Mouse (Mus musculus) stomach, embryonic 16.5 days (tissue): ENCODE results near the gene Sorcs3. TPM values are rescaled to one million over a fixed set of nuclear protein-coding genes. Genes with fewer than 3 reads are reported as not detected.

Experiments used
- ATAC-seq: fragments of 200-750 bp; cut with Nextera tagmentation; 2 replicates; pipeline ENCODE4 v1.8.0; 2017; ENCODE audit warnings: moderate number of reproducible peaks, moderate TSS enrichment; ENCODE audit not compliant: insufficient read depth, low FRiP score
- H3K27ac ChIP-seq: fragments of 300-500 bp; sonication (generic); 2 replicates; pipeline ENCODE4 v1.5.1; 2014; ENCODE audit warnings: low read length
- H3K27me3 ChIP-seq: fragments of 300-500 bp; sonication (generic); 2 replicates; pipeline ENCODE4 v1.6.1; 2014; ENCODE audit warnings: low read length, control low read depth, mixed read lengths; ENCODE audit not compliant: control insufficient read depth, insufficient read depth
- H3K36me3 ChIP-seq: fragments of 300-500 bp; sonication (generic); 2 replicates; pipeline ENCODE4 v1.6.1; 2014; ENCODE audit warnings: low read length; ENCODE audit not compliant: control insufficient read depth, insufficient read depth
- H3K4me1 ChIP-seq: fragments of 300-500 bp; sonication (generic); 2 replicates; pipeline ENCODE4 v1.6.1; 2014; ENCODE audit warnings: low read length, control low read depth, mixed read lengths; ENCODE audit not compliant: control insufficient read depth, insufficient read depth
- H3K4me2 ChIP-seq: fragments of 300-500 bp; sonication (generic); 2 replicates; pipeline ENCODE4 v1.6.1; 2014; ENCODE audit warnings: low read depth, low read length, mixed read lengths
- H3K4me3 ChIP-seq: fragments of 300-500 bp; sonication (generic); replicated peaks from 2 replicates; pipeline ENCODE4 v1.5.1; 2014; ENCODE audit warnings: mild to moderate bottlenecking, low read length
- H3K9ac ChIP-seq: fragments of 300-500 bp; sonication (generic); 2 replicates; pipeline ENCODE4 v1.6.1; 2014; ENCODE audit warnings: low read length
- H3K9me3 ChIP-seq: fragments of 300-500 bp; sonication (generic); replicated peaks from 2 replicates; pipeline ENCODE4 v1.6.1; 2016; ENCODE audit warnings: low read length, control low read depth; ENCODE audit not compliant: control insufficient read depth
- WGBS: fragments of 180-500 bp; shearing (Covaris S2); extraction: QIAGEN DNeasy Blood & Tissue Kit; methylation state at CpG from one replicate; pipeline ENCODE4 v1.1.7; 2014; 5-methylcytosine and 5-hydroxymethylcytosine counted together
- polyA plus RNA-seq: library from polyadenylated mRNA; unstranded; fragments of >200 nt; fragmentation: Nextera tagmentation; extraction: Ambion mirVana; gene quantifications from 2 replicates; pipeline ENCODE4 v1.2.1, GENCODE M21; 2015

Sorcs3 gene
- polyA plus RNA-seq, 1 experiment from 2014 or later, result 0.81 TPM

DNA sequence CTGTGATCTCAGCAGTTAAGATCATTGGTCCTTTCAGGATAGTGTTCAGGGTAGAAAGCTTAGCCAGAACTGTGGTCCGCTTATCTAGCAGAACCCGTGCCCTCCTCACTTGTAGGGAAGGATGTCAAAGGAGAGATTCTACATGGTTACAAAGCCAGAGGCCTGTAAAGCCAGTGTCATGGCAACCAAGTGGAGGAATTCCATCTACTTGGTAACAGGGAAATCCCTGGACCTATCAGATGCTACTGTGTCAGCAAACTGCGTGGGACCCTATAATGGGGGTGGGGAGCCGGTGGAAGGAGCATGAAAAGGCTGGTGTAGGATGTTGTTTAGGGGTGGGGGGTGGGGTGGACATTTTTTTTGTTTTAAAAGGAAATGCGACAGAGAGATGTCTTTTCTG, 57.9 kb downstream of the Sorcs3 start:
- H3K4me1 ChIP-seq, result no peaks in the 10 kb centered on the region
- ATAC-seq, result no peak
- no peak overlapping the region for H3K4me3 ChIP-seq
- no peaks in the 10 kb centered on the region for H3K36me3 ChIP-seq
- H3K27me3 ChIP-seq, result no peaks in the 10 kb centered on the region
- no peaks in the 10 kb centered on the region for H3K9me3 ChIP-seq
- no peak overlapping the region for H3K27ac ChIP-seq
- no peak overlapping the region for H3K4me2 ChIP-seq
- no peak overlapping the region for H3K9ac ChIP-seq
- WGBS, result 81% methylated on average over 5 of the region's 5 CpGs

DNA sequence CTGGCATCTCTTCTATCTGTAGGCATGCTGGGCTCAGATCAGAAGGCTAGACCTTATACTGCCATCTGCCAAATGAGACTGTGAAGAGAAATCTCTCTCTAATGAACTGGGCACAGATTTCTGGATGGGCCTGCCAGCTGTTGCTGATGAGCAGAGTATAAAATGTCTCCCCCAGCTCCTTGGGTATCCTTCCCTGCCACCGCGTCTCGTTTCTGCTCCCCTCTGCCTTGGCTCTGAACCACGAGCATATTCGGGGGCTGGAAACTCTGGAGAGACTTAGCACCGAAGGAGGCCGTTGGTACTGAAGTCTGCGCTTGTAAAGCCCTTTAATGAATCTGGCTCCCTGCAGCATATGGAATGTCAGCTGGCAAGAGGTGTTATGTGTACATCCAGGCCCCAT, 74.4 kb downstream of the Sorcs3 start:
- ATAC-seq, result no peak
- no peaks in the 10 kb centered on the region for H3K9me3 ChIP-seq
- H3K4me3 ChIP-seq, result no peak overlapping the region
- no peak overlapping the region for H3K27ac ChIP-seq
- no peaks in the 10 kb centered on the region for H3K4me1 ChIP-seq
- no peak overlapping the region for H3K9ac ChIP-seq
- no peaks in the 10 kb centered on the region for H3K27me3 ChIP-seq
- WGBS, result 70% methylated on average over 8 of the region's 8 CpGs
- H3K36me3 ChIP-seq, result no peaks in the 10 kb centered on the region
- H3K4me2 ChIP-seq, result no peak overlapping the region

DNA sequence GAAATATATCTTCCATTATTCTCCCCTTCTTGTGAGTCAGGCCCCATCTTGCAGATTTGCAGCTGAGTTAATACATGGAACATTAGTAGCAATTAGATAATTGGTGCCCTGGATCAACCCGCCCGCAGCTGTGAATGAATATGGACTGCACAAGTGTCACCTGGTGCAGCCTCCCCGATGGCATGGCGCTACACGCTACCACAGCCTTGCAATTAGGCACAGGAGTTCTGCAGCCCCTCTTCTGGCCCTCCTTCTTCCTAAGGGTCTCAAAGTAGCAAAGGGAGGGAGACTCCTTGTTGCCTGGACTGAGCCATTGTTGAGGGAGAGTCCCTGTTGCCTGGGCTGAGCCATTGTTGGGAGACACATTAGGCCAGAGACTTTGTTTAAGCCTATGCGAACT, 76.4 kb downstream of the Sorcs3 start:
- H3K9ac ChIP-seq, result no peak overlapping the region
- no peak overlapping the region for H3K4me2 ChIP-seq
- H3K27me3 ChIP-seq, result no peaks in the 10 kb centered on the region
- ATAC-seq, result no peak
- no peaks in the 10 kb centered on the region for H3K4me1 ChIP-seq
- no peak overlapping the region for H3K4me3 ChIP-seq
- no peaks in the 10 kb centered on the region for H3K9me3 ChIP-seq
- WGBS, result 81% methylated on average over 6 of the region's 6 CpGs
- no peaks in the 10 kb centered on the region for H3K36me3 ChIP-seq
- no peak overlapping the region for H3K27ac ChIP-seq

DNA sequence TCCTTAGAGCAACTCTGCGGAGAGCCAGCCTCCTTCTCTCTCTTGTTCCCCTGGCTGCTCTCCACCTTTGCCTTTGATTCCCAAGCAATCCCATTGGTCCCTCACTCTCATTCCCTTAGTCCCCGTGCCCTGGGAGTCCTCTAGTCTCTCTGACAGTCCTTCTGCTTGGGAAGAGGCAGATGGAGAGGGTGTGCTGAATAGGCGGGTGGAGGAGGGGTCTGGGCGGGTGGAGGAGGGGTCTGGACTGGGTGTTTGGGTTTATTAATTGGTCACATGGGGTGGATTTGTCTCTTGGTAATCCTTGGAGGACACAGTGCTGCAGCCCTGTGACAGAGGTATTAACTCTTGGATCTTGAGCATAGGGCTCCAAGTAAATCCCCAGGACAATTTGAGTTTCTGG, 77.4 kb downstream of the Sorcs3 start:
- Histone ChIP-seq H3K27me3 (no peaks in the 10 kb centered on the region), H3K27ac (no peak overlapping the region), H3K4me3 (no peak overlapping the region), H3K4me1 (no peaks in the 10 kb centered on the region), H3K9me3 (no peaks in the 10 kb centered on the region), H3K36me3 (no peaks in the 10 kb centered on the region), H3K4me2 (no peak overlapping the region), H3K9ac (no peak overlapping the region)
- no peak for ATAC-seq
- WGBS, result 37% methylated on average over 4 of the region's 4 CpGs

DNA sequence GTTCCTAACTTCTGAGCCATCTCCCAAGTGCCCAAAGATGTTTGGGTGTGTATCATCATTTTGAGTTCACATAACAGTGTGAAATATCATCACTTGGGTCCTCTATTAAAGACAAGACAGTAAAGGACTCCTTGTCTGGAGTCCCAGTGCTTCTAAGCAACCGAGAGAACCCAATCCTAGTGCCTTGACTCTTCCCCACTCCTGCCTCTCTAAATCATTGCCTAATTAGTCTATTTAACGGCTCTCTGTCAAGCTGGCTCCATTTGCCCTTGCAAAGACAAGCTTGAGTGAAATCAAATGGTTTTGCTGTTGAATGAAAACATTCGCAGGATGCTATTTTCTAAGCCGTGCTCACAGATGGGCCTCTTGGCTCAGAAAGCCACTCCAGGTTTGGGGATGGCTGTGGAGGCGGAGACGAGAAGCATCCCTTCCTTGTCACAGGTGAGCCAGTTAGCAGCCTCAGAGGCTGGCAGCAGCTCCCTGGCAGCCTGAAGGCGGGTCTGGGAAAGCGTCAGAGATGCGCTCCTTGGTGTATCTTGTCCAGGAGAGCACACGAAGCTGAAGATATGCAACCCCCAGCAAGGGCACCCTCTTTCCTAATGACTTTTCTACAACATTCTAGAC, 79.9 kb downstream of the Sorcs3 start:
- H3K27me3 ChIP-seq, result no peaks in the 10 kb centered on the region
- no peak overlapping the region for H3K27ac ChIP-seq
- no peaks in the 10 kb centered on the region for H3K36me3 ChIP-seq
- 67% methylated on average over 10 of the region's 10 CpGs for WGBS
- no peak overlapping the region for H3K4me2 ChIP-seq
- no peak for ATAC-seq
- no peaks in the 10 kb centered on the region for H3K9me3 ChIP-seq
- H3K4me1 ChIP-seq, result no peaks in the 10 kb centered on the region
- H3K9ac ChIP-seq, result no peak overlapping the region
- no peak overlapping the region for H3K4me3 ChIP-seq

DNA sequence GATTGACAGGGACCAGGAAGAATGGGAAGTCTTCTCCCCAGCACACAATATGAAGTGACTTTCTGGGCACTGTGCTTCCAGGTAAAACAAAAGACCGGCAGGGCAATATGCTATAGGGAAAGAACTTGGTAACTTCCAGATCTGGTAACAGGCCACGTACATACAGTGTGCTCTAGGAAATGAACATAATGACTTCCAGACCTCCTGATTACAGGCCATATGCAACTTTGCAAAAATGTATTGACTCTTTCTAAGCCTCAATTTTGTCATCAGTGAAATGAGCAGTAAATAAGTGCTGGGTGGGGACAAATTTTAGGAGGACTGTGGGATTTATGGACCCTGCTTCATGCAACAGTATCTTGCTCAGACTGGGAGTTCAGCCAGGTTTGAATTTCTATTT, 88.4 kb downstream of the Sorcs3 start:
- Histone ChIP-seq H3K27ac (no peak overlapping the region), H3K9me3 (no peaks in the 10 kb centered on the region), H3K4me2 (no peak overlapping the region), H3K36me3 (no peaks in the 10 kb centered on the region), H3K4me1 (no peaks in the 10 kb centered on the region), H3K27me3 (no peaks in the 10 kb centered on the region), H3K4me3 (no peak overlapping the region), H3K9ac (no peak overlapping the region)
- WGBS, result 79% methylated on average over 2 of the region's 2 CpGs
- no peak for ATAC-seq

DNA sequence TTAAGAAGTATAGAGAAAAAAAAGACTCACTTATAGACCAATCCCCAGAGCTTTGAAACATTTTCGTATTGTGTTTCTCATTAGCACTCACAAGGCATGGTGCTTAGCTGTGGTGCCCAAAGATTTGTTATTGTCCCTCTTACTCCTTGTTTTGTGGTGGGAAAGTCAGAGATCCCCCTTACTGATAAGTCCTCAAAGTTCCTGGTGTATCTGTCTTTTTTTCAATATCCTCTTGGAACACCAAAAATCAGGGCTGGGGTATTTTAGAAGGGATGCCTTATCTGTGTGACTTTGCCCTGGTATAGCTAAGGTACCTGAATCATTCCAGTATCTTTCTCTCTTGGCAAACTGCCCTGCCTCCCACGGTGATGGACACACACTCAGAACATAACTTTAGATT, 92.6 kb downstream of the Sorcs3 start:
- H3K36me3 ChIP-seq, result no peaks in the 10 kb centered on the region
- H3K4me2 ChIP-seq, result no peak overlapping the region
- 85% methylated on average over 2 of the region's 2 CpGs for WGBS
- H3K27ac ChIP-seq, result no peak overlapping the region
- H3K4me1 ChIP-seq, result no peaks in the 10 kb centered on the region
- H3K4me3 ChIP-seq, result no peak overlapping the region
- no peaks in the 10 kb centered on the region for H3K27me3 ChIP-seq
- no peak for ATAC-seq
- H3K9me3 ChIP-seq, result no peaks in the 10 kb centered on the region
- H3K9ac ChIP-seq, result no peak overlapping the region

DNA sequence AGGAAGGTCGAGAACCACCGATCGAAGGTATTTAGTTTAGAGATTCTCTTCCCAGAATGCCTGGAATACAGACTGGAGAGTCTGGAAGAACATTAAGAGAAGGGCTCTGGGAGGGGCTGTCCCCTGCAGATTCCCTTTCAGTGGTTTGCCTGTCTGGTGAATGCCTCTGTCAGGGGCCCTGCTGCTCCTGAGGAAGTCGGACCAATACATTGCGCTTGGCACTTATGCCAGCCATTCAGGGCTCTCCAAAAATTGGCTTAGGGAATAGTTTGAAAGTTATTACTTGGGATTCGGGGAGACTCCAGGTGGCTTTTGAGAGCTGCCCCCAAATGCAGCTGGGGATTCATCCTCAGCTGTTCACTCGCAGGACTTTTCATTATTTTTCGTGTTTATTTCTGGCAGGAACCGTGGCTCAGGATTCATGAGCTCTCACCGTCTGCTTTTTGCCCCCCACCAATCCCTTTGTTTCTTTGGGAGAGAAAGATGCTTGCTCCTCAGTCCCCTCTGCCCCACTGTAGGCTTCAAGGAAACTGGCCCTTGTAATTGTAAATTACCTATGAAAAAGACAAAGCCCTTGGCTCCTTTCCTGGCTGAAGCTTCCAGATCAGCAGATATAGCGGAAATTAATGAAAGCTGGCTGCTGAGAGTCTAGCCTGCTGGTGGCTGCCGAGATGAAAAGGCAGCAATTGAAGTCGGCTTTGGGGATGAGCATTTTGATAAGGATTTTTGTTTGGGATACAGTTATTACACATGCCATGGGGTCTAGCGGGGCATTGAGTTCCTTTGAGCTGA, 94.8 kb downstream of the Sorcs3 start:
- Histone ChIP-seq H3K4me1 (no peaks in the 10 kb centered on the region), H3K9me3 (no peaks in the 10 kb centered on the region), H3K4me3 (no peak overlapping the region), H3K9ac (no peak overlapping the region), H3K4me2 (no peak overlapping the region), H3K27me3 (no peaks in the 10 kb centered on the region), H3K36me3 (no peaks in the 10 kb centered on the region), H3K27ac (no peak overlapping the region)
- no peak for ATAC-seq
- WGBS, result 53% methylated on average over 14 of the region's 14 CpGs

DNA sequence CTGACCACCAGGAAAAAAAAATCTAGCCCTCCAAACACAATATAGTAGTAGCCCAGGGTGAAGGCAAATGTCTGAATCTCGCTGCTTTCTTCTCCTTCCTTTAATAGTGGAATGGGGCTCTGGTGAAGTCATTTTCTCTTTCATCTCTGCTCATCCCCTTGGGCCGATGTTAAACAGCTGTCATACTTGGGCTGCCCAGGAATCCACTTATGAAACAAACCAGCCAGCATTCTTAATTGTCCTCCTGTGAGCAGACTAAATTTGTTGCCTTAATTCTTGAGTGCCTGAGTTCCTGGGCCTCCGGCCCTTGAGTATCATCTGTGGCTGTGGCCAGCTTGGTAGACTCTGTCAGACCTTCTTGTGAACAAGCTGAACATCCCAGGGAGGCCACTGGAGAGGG, 95.5 kb downstream of the Sorcs3 start:
- H3K4me1 ChIP-seq, result no peaks in the 10 kb centered on the region
- no peaks in the 10 kb centered on the region for H3K36me3 ChIP-seq
- no peak overlapping the region for H3K4me3 ChIP-seq
- no peak for ATAC-seq
- H3K9ac ChIP-seq, result no peak overlapping the region
- WGBS, result 45% methylated on average over 3 of the region's 3 CpGs
- H3K4me2 ChIP-seq, result no peak overlapping the region
- no peaks in the 10 kb centered on the region for H3K27me3 ChIP-seq
- no peaks in the 10 kb centered on the region for H3K9me3 ChIP-seq
- no peak overlapping the region for H3K27ac ChIP-seq
